Mouse (Mus musculus) bone marrow, adult 2 months (tissue): ENCODE data around the gene Ankrd11.

ENCODE experiments used
- CTCF ChIP-seq: fragments of 200-500 bp; IDR thresholded peaks from 2 replicates; pipeline ENCODE4 v1.5.1; 2011; ENCODE audit warnings: low read length, control low read depth; ENCODE audit not compliant: control insufficient read depth, insufficient read depth
- POLR2A ChIP-seq: fragments of 200-500 bp; IDR thresholded peaks from 2 replicates; pipeline ENCODE4 v1.6.1; 2011; ENCODE audit warnings: low read depth, mild to moderate bottlenecking, control low read depth, low read length, borderline replicate concordance; ENCODE audit not compliant: control insufficient read depth

GRCm38 (mm10) chr8:122979424-122979823, 62.7 kb downstream of the Ankrd11 start:
- TF ChIP-seq CTCF (no peak), POLR2A (no peak)
